Mouse (Mus musculus): ENCODE results near the gene Nol9. TPM values are rescaled to one million over a fixed set of nuclear protein-coding genes. Genes with fewer than 3 reads are reported as not detected.

Nol9 gene
- polyA plus RNA-seq, 1 experiment from 2014 or later: 22.7 TPM

Other genes with a start within 250 kb of the Nol9 start
- 59.4 and 89.4 TPM in 2 replicates for gene Camta1, start 177.4 kb upstream of the Nol9 start, polyA plus RNA-seq (2015; fragmentation: Nextera tagmentation; extraction: Ambion mirVana)
- 56.4 and 57.1 TPM in 2 replicates for gene Dnajc11, start 105.6 kb upstream of the Nol9 start, polyA plus RNA-seq (2015; fragmentation: Nextera tagmentation; extraction: Ambion mirVana)
- 37.5 and 43.9 TPM in 2 replicates for gene Thap3, start 50.3 kb upstream of the Nol9 start, polyA plus RNA-seq (2015; fragmentation: Nextera tagmentation; extraction: Ambion mirVana)
- 25.1 and 26.8 TPM in 2 replicates for gene Phf13, start 43.1 kb upstream of the Nol9 start, polyA plus RNA-seq (2015; fragmentation: Nextera tagmentation; extraction: Ambion mirVana)
- gene Klhl21, start 30.5 kb upstream of the Nol9 start, polyA plus RNA-seq (2015; fragmentation: Nextera tagmentation; extraction: Ambion mirVana): 10.9 and 12.3 TPM in 2 replicates
- 17.5 and 20.6 TPM in 2 replicates for gene Zbtb48, start 11.7 kb upstream of the Nol9 start, polyA plus RNA-seq (2015; fragmentation: Nextera tagmentation; extraction: Ambion mirVana)
- gene Tas1r1, start 753 bp upstream of the Nol9 start, polyA plus RNA-seq (2015; fragmentation: Nextera tagmentation; extraction: Ambion mirVana): 0.59 and 0.74 TPM in 2 replicates
- 23.3 and 24.1 TPM in 2 replicates for gene Plekhg5, start 33.2 kb downstream of the Nol9 start, polyA plus RNA-seq (2015; fragmentation: Nextera tagmentation; extraction: Ambion mirVana)
- 1.6 and 2.4 TPM in 2 replicates for gene Tnfrsf25, start 76.6 kb downstream of the Nol9 start, polyA plus RNA-seq (2015; fragmentation: Nextera tagmentation; extraction: Ambion mirVana)
- 6.6 and 10.1 TPM in 2 replicates for gene Espn, start 113.0 kb downstream of the Nol9 start, polyA plus RNA-seq (2015; fragmentation: Nextera tagmentation; extraction: Ambion mirVana)
- gene Hes2, start 119.5 kb downstream of the Nol9 start, polyA plus RNA-seq (2015; fragmentation: Nextera tagmentation; extraction: Ambion mirVana): 0.54 and 0.87 TPM in 2 replicates
- 66.5 and 69.0 TPM in 2 replicates for gene Acot7, start 138.8 kb downstream of the Nol9 start, polyA plus RNA-seq (2015; fragmentation: Nextera tagmentation; extraction: Ambion mirVana)
- gene Gpr153, start 234.9 kb downstream of the Nol9 start, polyA plus RNA-seq (2015; fragmentation: Nextera tagmentation; extraction: Ambion mirVana): 8.3 and 8.5 TPM in 2 replicates

Measured in lung, embryonic 16.5 days (tissue).